Mouse (Mus musculus): Measurements from ENCODE around the gene Gm614. TPM values are rescaled to one million over a fixed set of nuclear protein-coding genes. Genes with fewer than 3 reads are reported as not detected.

Gm614 gene
- polyA plus RNA-seq, 1 experiment from 2014 or later: not detected

Other genes with a start within 250 kb of the Gm614 start
- gene Tex11, start 204.3 kb downstream of the Gm614 start, polyA plus RNA-seq (2014; fragmentation: Nextera tagmentation; extraction: Ambion mirVana): 0.17 TPM in 1 of 2 replicates, not detected in the other
- 3.8 and 6.7 TPM in 2 replicates for gene Slc7a3, start 178.0 kb downstream of the Gm614 start, polyA plus RNA-seq (2014; fragmentation: Nextera tagmentation; extraction: Ambion mirVana)
- 41.4 and 42.3 TPM in 2 replicates for gene Snx12, start 41.4 kb downstream of the Gm614 start, polyA plus RNA-seq (2014; fragmentation: Nextera tagmentation; extraction: Ambion mirVana)
- gene Foxo4, start 9.5 kb downstream of the Gm614 start, polyA plus RNA-seq (2014; fragmentation: Nextera tagmentation; extraction: Ambion mirVana): 0.81 and 0.99 TPM in 2 replicates
- gene Il2rg, start 4.3 kb upstream of the Gm614 start, polyA plus RNA-seq (2014; fragmentation: Nextera tagmentation; extraction: Ambion mirVana): 4.9 and 7.6 TPM in 2 replicates
- not detected in 2 replicates for gene Gm20489, start 5.0 kb upstream of the Gm614 start, polyA plus RNA-seq (2014; fragmentation: Nextera tagmentation; extraction: Ambion mirVana)
- gene Med12, start 10.0 kb upstream of the Gm614 start, polyA plus RNA-seq (2014; fragmentation: Nextera tagmentation; extraction: Ambion mirVana): 28.0 and 33.9 TPM in 2 replicates
- 95.9 and 116 TPM in 2 replicates for gene Nlgn3, start 35.2 kb upstream of the Gm614 start, polyA plus RNA-seq (2014; fragmentation: Nextera tagmentation; extraction: Ambion mirVana)
- gene Gjb1, start 112.4 kb upstream of the Gm614 start, polyA plus RNA-seq (2014; fragmentation: Nextera tagmentation; extraction: Ambion mirVana): 0.96 and 1.3 TPM in 2 replicates
- 66.6 and 72.7 TPM in 2 replicates for gene Zmym3, start 156.9 kb upstream of the Gm614 start, polyA plus RNA-seq (2014; fragmentation: Nextera tagmentation; extraction: Ambion mirVana)
- gene Nono, start 165.3 kb upstream of the Gm614 start, polyA plus RNA-seq (2014; fragmentation: Nextera tagmentation; extraction: Ambion mirVana): 256 and 283 TPM in 2 replicates
- 0.69 and 0.90 TPM in 2 replicates for gene Itgb1bp2, start 185.1 kb upstream of the Gm614 start, polyA plus RNA-seq (2014; fragmentation: Nextera tagmentation; extraction: Ambion mirVana)